Mouse (Mus musculus) left cerebral cortex, adult 8-10 months (tissue): ENCODE data around the gene Npy2r. TPM values are rescaled to one million over a fixed set of nuclear protein-coding genes. Genes with fewer than 3 reads are reported as not detected.

Source experiments
- DNase-seq, 2 experiments: peaks; one replicate each; pipeline ENCODE4 v3.0.0; 2022; ENCODE audit warnings: low spot score in 2 of 2
- total RNA-seq, 4 experiments: library from RNA; stranded (reverse); gene quantifications; 2 replicates each; pipeline ENCODE4 v1.2.4; 2022

The Npy2r gene
- 1 to 10 TPM; 3.4 to 7.9 (median 6.3) TPM for total RNA-seq

- no peak for DNase-seq
These were observed at the start of gene Npy2r for GRCm38 (mm10) chr3:82547908-82548721. Gene Npy2r (minus strand): TSS chr3:82548084.

GRCm38 (mm10) chr3:82557786-82558185 lies 9.9 kb upstream of the Npy2r start:
- no peak for DNase-seq

- no peak for DNase-seq
These were observed 8.5 kb upstream of the Npy2r start for GRCm38 (mm10) chr3:82556311-82556828.

- no peak for DNase-seq
These were observed 2.0 kb upstream of the Npy2r start for GRCm38 (mm10) chr3:82549932-82550331.

DNA sequence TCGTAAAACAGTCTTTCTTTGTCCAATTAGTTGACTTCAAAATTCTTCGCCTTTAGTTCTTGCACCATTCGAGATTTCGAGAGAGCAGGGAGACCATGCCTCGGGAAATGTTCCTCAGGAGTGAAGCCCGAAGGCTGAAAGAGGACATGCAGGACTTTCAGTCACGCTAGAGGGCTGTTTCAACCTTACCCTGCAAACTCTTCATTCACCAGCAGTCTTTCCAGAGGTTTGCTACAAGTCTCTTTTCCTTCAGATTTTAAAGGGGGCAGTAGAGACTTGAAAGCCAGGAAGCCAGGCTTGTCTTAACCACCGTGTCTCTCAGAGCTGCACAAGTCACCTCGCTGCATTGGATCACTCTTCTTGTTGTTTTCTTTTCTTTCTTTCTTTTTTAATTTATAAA lies 869 bp upstream of the Npy2r start:
- no peak for DNase-seq

DNA sequence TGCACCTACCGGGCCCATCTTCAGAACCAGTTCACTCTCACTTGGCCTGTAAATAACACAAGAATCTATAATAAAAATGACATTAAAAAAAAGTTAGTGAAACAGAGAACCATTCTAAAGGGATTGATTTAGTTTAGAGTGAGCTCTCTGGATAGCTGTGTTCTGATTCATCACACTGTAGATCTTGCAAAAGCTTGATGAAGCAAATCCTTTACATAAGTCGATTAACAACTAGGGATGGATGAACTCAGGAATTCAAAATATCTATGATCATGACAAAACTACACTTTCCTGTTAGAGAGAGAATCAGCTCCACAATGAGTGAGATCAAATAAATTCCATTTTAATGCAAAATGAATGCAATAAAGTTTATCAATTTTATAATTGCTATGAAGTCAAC lies 6.4 kb downstream of the Npy2r start:
- DNase-seq: no peak

DNA sequence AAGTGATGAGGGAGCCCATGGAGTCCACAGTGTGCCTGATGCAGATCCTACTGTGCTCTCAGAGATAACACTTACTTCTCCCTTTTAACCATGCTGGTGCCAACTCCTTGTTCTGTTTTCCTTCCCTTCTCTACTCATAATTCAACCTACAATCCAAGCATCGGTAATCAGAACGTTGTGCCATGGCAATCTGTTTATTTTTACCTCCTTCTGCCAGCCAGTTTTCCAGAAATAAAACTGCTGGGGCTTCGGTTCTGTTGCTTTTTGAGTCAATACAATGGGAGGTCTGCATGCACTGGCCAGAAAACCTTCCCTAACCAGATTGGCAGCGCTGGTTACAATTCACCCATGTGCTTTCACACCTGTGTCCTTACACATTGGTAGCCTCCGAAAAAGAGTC lies 7.9 kb downstream of the Npy2r start:
- DNase-seq: no peak

DNA sequence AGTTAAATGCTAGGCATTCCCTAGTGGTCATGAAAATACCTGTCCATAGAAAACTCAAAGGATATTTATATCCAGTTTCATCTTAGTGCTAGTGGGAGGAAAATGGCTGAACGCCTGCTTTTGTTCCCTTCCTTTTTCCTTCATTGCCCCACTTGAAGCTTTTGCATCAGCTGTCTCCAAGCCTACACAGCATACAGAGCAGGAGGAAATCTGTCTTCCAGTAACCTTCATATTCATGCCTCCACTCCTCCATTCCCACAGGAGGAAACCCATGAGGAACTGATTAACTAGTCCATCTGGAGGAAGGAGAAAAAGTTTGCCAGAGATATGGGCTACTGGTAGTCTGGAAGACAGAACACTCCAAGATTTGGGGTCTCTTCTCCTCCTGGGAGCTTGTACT lies 23.1 kb downstream of the Npy2r start:
- no peak for DNase-seq

DNA sequence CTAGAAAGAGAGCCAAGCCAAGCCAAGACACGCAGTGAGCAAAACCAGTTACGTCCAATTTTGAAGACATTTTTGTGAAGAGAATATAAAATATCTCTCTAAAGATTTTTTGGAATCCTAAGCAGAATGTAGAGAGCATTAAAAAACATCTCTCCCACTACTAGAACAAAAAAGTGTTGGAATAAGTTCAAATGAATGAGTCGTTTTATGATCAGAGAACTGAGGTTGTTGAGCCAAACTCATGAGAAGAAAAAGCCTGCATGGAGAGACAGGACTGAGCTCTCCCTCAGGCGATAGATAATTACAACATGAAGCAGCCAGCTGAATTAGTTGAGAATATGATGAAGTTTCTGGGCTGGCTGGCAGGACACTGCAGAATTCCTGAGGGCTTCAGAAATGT lies 49.9 kb downstream of the Npy2r start:
- no peak for DNase-seq

Other genes starting within 250 kb of the Npy2r start
- gene Map9, start 190.0 kb downstream of the Npy2r start, total RNA-seq: 10 to 100 TPM; 81.7 to 92.4 (median 84.7) TPM